Mouse (Mus musculus) brain, embryonic 14.5 days (tissue): ENCODE measurements around the gene Ddc.
A peak's percentile ranks its signal among the peaks of the same experiment; 100 is the strongest.

Experiments
- CTCF ChIP-seq: fragments of 200-500 bp; IDR thresholded peaks from 2 replicates; pipeline ENCODE4 v1.5.1; 2012; ENCODE audit warnings: inconsistent platforms, mild to moderate bottlenecking, moderate library complexity, borderline replicate concordance; ENCODE audit not compliant: insufficient read depth, insufficient read length; ENCODE audit errors: extremely low read depth
- POLR2A ChIP-seq: fragments of 200-500 bp; IDR thresholded peaks from 2 replicates; pipeline ENCODE4 v1.6.1; 2012; ENCODE audit warnings: mild to moderate bottlenecking, inconsistent platforms, borderline replicate concordance; ENCODE audit not compliant: poor library complexity, insufficient read depth, insufficient read length, severe bottlenecking; ENCODE audit errors: extremely low read depth

DNA sequence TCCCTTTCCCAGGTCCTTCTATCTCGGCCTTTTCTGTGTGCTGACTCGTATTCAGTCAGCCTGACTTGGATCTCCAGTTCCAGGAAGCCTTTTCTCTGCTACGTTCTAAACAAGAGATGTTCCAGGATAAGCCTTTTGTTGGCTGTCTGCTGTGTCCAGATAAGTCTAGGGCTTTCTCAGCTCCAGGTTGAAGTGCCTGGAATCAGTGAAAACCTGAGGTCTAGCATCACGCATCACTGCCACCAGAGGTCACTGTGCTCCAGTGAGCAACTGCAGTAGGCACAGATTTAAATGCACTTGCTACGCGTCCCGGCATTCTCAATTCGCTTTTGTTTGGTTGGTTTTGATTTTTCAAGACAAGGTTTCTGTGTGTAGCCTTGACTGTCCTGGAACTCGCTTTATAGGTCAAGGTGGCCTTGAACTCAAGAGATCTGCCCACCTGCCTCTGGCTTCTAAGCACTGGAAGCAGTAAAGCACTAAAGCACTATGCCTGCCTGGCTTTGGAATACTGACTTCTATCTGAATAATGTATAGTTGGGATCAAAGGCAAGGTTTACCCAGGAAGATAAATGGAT lies 86.0 kb downstream of the Ddc start:
- TF ChIP-seq POLR2A (no peak), CTCF (peak; percentile 95)
